Mouse (Mus musculus): ENCODE data around the gene Zzz3.
A peak's percentile ranks its signal among the peaks of the same experiment; 100 is the strongest.

Gene Zzz3

DNA sequence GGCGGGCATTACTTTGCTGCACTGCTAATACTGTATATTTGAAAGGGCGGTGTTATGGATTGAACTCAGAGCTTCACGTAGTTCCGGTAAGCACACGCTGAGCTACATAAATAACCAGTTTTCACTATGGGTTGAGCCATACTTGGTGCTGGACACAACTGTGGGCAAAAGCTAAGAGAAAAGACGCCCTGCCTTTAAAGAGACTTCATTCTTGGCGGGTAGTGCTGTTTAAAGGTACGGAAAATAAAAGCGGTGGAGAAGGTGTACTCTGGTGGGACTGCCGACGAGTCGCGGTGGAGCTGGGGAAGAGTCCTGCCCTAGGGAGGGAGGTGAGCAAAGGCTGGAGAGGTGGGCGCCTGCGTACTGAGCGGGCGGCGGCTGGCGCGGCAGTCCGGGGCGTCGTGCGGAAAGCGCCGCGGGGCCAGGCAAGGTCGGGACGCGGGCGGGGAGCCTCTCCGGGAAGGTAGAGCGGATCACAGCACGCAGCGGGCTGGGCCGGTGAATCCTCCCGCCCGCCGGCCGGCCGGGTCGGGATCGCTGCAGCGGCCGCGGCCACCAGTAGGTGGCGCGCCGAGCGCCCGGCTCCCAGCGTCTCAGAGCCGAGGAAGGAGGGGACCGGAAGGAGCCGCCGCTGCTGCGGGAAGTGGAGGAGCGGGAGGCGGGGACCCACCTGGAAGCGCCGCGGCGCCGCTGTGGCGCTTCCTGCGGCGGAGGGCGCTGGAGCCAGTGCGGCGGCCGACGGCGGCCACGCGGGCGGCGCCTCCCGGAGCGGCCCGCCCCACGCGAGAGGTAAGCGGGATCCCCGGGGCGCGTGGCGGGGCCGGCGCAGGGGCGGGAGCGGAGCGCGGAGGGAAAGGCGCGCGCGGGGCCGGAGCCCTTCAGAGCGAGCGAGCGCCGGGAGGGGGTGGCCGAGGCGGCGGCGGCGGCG is at the start of gene Zzz3:
Zzz3 (plus strand) TSS at position 124 of the 928 bp plus-strand sequence.
- DNase-seq (ENCODE audit: low spot score): peak; percentile 87

DNA sequence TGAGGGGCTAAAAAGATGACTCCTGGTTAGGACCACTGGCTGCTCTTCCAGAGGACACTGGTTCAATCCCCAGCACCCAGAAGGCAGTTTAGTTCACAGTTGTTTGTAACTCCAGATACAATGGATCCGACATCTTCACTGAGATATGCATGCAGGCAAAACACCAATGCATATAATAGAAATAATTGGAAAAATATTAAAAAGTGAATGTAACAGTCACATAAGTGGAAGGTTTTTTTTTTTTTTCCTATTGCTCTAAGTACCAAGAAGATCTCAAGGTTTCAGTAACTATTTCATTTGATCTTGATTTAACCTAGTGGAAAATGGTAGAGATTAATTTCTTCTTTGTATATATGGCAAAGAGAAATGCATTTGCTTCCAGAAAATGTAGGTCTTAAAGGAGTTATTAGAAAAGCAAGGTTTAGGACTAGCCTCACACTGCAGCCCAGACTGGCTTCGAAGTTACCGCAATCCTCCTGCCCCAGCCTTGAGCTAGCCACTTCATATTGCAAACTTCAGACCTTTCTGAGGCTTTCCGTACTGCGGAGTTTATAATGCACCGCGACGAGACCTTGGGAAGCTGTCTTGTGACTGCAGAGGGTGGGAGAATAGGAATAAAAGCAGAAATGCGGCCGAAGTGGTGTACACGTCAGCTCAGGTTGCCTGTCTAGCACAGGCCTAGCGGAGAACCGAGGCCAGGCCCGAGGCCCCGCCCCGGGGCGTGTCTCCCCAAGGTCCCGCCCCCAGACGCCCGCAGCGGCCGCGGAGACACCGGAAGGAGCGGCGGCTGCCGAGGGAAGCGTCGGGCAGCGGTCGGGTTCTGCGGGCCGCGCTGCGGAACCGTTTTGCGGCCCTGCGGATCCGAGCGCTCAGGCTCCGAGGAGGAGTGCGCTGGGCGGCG is 49.3 kb upstream of the Zzz3 start, which contains the start of gene Usp33:
Usp33 (plus strand) TSS at position 747 of the 901 bp plus-strand sequence.
- peak; percentile 81 for DNase-seq (ENCODE audit: low spot score)

DNA sequence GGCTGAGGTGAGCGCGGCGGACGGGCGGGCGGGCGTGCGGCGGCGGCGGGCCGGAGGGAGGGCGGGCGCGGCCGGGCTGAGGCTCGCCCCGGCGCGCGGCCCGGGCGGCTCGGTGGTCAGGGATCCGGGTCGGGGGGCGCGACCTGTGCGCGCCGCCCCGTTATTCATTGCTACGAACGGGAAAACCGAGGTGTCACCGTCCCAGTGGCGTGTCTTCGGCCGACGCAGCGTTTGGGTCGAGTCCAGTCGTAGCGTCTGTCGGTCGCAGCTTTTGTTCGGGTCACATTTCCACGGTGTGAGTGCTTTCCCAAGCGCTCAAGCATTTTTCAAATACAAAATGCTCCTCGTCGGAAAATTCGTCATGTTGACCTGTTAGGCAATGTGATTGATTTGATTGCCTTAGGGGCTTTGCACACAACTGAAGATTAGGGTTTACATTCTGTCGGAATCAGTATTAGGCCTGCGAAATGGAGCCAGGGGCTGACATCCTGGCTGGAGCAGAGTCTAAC is 48.6 kb upstream of the Zzz3 start:
- DNase-seq (ENCODE audit: low spot score): peak; percentile 51

DNA sequence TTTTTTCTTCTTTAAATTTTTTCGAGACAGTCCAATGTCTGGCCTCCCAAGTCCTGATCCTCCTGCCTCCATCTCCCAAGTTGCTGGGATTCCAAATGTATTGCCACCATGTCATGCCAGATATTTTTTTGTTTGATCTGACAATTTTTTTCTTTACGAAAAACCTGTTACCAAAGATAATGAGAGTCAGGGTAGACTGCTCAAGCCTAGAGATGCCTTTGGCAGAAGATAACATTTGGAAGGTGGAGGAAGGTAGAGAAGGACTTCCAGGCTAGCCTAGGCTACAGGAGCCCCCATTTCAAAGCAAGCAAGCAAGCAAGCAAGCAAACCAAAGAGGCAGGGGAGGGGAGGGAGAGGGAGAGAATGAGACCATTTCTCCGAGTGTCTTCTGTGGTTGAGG is 48.0 kb upstream of the Zzz3 start:
- no peak for DNase-seq (ENCODE audit: low spot score)

DNA sequence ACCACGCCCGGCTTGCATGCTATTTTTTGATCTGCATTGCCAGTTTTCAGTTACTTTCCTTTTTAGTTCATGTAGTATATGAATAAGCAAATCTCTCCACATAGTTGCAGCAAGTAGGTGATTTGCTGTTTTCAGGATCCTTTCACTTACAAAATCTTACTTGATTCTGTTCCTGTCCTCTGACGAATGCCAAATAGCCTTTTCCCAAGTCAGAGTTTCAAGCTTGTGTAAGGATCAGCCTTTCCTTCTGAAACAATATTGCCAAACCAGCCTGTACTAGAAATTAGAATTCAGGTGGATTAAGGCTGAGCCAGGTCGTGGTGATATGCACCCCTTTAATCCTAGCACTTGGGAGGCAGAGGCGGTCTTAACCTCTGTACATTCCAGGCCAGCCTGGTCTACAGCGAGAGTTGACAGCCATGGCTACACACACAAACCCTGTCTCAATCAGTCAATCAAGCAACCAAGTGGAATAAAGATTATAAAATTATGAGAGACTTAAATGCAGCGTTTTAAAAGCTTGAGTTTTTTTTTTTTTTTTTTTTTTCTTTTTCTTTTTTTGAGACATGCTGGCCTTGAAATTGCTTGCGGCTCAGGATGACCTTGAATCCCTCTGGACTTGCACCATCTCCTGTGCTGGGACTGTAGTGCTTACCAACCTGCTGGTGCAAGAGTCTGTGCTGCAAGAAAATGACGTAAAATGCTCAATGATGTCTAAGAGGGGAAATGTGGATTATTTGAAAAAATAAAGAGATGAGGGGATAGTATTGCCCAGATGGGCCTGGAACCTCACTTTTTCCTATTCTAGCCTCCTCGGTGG is 47.1 kb upstream of the Zzz3 start:
- DNase-seq (ENCODE audit: low spot score): no peak

DNA sequence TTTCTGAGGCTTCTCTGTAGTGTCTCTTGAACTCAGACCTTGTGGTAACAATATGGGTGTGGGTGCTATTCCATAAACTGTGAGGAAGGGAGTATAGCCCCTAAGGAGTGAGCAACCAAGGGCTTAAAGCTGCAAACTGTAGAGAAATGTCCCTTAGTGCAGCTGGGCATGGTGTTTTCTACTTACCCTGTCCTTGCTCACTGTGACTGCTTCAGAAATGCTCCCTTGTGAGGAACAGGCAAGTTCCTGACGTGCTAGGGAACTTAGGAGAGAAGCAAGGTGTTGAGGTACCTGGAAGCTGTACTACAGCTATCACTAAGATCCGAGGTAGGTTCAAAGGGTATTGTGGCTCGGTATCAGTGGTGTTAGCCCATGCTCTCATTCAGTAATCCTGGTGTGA is 44.8 kb upstream of the Zzz3 start:
- DNase-seq (ENCODE audit: low spot score): no peak

DNA sequence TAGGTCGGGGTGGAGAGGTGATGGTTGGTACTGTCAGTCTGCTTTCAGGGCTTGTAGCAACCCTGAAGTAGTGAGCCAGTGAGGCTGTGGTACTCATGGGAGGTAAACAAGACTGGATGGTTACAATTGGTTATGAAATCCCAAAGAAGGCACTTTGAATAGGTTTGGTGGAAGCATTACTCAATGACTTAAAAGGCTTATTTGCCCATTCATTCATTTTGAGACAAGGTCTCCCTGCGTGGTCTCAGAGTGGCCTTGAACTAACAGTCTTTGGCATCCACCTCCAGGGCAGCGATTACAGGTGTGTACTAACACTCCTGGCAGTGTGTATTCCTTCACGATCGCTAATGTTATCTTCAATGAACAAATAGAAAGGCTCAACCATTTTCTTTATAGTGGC is 44.3 kb upstream of the Zzz3 start:
- no peak for DNase-seq (ENCODE audit: low spot score)

DNA sequence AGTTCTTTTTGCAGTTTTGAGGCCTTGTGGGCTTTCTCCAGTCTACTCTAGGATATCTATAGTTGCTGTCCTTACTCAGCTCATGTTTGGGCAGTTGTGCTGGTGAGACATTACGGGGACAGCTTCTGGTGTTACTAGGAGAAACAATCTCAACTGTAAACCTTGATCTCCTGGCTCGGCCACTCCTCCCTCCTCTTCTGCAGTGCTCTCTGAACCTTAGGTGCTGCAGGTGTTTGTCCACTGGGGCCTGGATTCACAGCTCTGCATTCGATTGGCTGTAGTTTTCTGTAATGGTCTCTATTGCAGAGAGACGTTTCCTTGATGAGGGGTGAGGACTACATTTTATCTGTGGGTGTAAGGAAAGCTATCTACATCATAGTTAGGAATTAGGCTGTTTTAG is 43.0 kb upstream of the Zzz3 start:
- DNase-seq (ENCODE audit: low spot score): no peak

DNA sequence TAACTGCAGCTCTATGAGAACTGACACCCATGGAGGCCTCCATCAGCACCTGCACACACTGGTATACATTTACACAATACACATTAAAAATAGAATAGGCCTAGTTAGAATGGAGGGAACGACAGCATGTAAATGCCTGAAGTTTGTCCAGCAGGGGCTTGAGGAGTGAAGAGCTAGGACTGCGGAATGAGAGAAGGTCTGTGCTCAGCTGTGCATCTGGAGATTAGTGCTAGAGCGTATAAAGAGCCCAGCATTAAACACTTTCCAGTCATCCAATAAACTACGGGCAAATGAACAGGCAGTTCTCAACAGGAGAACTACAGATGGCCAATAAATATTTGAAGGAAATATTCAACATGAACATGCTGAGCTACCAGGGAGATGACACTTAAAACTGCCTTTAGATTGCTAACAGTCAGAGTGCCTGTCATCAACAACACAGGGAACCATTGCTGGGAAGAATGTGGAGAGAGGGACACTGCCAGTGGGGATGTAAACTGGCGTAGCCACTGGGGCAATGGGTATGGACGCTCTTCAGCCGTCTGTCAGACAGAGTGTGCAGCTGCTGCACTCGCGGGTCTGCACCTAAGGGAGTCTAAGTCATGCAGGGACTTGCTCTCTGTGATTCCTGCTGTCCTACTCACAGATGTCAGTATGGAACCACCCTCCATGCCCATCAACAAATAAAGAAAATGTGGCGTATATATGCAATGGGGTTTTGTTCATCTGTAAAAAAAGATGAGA is 41.7 kb upstream of the Zzz3 start:
- no peak for DNase-seq (ENCODE audit: low spot score)

DNA sequence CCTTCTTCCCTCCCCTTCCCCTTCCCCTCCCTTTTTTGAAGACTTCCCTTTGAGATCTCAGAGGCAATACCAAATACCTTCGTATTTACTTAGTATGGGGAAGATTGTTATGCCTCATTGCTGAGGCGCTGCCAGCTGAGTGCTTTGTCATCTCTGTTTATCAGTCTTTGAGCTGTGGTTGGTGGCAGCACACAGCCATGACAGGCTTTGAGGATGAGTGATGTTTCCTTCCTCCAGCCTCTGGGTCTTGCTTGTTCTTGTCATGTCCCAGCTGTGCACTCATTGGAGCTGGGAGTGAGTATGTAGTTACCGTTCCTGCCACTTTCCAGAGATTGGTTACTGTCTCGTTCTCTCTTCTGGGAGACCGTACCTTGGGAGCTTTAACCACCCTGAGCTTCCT is 39.9 kb upstream of the Zzz3 start:
- DNase-seq (ENCODE audit: low spot score): peak; percentile 20

DNA sequence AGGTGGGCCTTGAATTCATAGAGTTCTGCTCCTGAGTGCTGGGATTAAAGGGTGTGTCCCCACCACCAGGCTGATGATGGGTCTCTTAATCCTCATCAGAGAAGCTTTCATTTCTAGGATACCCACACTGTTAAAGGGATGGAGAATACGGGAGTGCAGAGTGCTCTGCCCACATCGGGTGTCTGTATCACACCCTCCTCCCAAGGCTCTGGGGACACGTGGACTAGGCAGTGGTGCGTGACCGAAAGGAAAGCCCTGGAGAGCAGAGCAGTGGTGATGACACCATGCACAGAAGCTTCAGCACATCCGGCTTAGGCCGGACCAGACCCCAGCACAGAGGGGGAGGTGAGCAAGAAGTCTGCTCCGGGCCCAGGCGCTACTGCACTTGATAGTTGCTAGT is 38.5 kb upstream of the Zzz3 start:
- DNase-seq (ENCODE audit: low spot score): no peak

DNA sequence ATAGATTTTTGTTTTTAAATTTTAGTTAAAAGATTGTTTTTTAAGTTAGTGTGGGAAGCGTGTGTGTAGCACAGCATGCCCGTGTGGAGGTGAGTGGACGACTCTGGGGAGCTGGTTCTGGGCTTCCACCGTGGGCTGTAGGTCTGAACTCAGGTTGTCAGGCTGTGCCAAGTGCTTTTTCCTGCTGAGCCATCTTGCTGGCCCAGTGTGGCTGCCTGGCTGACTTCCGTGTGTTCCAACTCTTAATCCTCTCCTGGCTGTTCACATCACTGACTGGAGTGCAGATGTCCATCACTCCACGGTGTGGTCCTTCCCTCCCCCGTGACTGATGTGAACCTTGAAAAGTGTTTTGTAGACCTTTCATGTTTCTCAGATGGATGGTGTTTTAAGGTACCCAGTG is 36.1 kb upstream of the Zzz3 start:
- no peak for DNase-seq (ENCODE audit: low spot score)

DNA sequence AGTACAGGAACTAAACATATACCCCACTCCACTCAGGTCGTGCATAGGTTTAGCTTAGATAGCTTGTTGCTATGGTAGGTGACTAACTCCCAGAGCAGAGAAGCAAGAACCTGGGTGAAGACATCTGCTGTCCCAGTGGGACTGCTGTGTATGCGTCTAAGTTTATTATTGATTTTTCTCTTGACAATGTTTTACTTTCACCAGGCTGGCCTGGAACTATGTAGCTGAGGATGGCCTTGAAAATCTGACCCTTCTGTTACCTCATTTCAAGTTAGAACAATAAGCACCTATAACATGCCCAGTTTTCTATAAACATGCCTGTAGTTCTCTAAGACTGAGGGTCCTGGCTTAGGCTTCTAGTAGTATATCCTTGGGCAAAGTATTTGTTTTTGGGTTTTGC is 31.1 kb upstream of the Zzz3 start:
- DNase-seq (ENCODE audit: low spot score): no peak

DNA sequence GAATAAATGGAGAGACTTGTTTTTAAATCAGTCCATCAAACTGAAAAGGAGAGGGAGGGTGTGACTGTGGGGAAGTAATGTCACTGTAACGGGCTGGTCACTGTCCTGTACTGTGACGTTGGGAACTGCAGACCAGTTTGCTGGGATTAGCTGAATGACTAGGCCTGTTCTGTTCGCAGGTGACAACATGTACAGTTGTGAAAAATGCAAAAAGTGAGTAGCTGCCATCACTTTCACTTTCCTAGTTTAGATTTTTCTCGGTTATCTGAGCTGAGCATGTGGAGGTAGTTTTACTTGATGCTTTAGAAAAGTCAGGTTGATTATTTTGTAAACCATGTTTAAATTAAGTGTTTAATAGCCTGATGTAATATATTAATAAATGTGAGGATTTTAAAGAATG is 19.2 kb upstream of the Zzz3 start:
- DNase-seq (ENCODE audit: low spot score): no peak

DNA sequence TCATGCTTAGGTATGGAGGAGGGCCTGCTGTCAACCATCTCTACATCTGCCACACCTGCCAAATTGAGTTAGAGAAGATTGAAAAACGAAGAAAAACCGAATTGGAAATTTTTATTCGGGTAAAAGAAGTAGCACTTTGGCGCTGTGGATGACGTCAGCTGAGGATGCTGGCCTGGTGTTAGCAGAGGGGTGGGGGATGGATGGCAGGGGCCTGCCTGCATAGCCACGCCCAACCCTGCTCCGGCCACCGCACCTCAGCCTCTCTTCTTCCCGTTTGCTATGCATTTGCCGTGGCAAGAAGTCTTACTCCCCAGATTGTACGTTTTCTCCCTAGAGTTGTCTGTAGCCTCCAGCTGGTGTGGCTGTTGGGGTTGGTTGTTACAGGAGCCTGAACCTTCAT is 11.2 kb upstream of the Zzz3 start:
- DNase-seq (ENCODE audit: low spot score): no peak

DNA sequence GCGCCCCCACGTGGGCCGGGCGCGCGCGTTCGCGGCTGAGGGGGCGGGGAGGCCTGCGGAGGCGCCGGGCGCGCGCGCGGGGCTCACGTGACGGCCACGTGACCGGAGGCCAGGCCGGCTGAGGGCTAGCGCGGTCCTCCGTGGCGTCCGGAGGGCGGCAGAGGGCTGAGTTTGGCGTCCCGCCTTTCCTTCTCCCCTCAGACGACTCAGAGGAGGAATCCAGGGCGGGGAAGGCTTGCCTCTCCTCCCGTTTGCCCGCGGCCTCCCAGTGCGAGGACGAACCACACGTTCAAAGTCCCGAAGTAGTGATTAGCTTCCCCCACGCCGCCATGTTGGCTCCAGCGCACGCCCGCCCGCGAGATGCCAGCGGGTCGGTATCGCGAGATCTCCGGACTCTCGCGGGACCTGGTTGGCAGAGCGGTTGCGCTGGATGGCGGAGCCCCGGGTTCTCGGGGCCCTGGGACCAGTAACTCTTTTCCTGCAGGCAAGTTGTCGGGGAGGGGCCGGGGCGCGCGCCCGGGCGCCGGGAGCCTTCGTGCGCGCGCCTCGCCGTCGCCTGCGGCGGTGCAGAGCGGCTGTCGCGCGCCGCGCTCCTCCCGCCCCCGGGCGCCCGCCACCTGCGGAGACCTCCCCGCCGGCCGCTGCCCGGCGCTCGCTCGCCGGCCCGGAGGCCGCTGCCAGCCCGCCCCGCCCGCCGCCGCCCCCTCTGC is 1.2 kb downstream of the Zzz3 start:
- peak; percentile 95 for DNase-seq (ENCODE audit: low spot score)

DNA sequence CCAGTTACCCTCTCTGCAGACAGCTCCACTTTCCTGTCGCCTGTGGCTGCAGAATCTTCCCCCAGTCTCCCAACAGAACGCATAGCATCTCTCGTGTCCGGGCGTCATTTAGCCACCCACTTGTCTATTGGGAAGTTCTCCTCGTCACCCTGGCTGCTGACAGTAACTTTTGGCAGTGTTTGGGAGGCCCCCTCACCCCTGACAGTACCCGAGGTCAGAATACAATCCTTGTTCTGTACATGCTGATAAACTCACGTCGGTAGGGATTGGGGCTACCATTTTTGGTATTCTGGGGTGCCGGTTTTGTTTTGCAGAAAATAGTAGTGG is 1.7 kb downstream of the Zzz3 start:
- peak; percentile 30 for DNase-seq (ENCODE audit: low spot score)

DNA sequence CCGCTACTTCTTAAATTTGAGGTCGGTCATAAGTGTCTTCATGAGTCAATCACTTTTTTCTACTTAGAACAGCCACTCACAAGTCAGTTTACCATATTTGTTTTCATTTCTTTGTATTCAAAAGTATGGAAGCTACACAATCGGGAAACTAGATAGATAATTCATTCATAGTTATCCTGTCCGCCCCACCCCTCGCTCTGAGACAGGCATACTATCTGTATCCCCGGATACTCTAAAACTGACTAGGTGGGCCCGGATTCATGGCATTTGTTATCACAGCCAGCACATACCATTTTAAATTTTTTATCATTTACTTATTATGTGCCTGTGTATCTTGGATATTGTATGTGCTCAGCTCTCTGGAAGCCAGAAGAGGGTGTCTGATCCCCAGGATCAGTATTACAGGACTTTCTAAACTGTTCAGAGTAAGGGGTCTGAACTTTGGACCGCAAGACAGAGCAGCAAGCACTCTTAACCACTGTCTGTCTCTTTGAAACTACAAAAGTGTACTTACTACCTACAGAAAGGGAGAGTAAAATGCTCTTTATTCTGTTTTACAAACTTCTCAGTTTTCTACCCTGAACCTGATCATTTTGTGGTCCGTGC is 2.2 kb downstream of the Zzz3 start:
- DNase-seq (ENCODE audit: low spot score): no peak

DNA sequence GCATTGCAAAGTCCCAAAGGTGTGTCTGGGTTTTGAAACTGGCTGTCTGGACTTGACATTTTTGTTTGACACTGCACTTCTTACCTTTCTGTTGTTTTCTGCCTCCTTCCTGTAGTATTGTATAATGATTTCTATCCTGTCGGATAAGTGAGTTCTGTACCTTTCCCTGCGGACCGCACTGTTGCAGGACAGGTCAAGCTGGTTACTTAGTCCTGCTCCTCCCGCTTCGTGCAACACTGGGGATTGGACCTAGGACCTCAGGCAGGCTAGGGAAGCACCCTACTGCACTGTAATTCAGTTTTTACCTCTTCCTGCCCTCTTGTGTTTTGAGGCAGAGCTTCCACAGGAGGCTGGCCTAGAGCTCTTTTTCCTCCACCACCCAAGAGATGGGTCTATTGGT is 5.2 kb downstream of the Zzz3 start:
- DNase-seq (ENCODE audit: low spot score): no peak

DNA sequence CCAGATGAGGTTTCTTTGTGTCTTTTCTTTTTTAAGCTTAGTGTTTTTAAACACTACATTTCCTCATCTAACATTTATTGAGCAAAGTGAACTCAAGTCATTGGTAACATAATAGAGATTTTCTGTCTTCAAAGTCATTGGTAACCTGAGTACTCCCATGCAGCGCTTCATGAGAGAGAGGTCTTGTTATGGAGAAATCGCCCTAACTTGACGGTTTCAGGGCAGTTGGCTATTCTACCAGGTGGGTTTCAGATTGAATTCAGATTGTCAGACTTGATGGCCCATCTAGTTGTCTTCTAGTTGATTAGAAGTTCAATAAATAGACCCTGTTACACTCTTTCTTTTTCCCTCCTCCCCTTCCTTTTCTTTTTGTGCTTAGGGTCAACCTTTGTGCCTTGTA is 5.6 kb downstream of the Zzz3 start:
- no peak for DNase-seq (ENCODE audit: low spot score)

Measured in embryo, embryonic 10 days (tissue).